Mouse (Mus musculus) midbrain, postnatal 0 days (tissue): Measurements from ENCODE around the gene Aif1. TPM values are rescaled to one million over a fixed set of nuclear protein-coding genes. Genes with fewer than 3 reads are reported as not detected.
A peak's percentile ranks its signal among the peaks of the same experiment; 100 is the strongest.

ENCODE experiments used
- ATAC-seq: fragments of 200-750 bp; cut with Nextera tagmentation; 2 replicates; pipeline ENCODE4 v1.8.0; 2017; ENCODE audit warnings: moderate number of reproducible peaks, mild to moderate bottlenecking, moderate TSS enrichment, moderate library complexity; ENCODE audit not compliant: low FRiP score
- DNase-seq: peaks from one replicate; pipeline ENCODE4 v3.0.0-alpha.2; 2015; ENCODE audit warnings: low spot score
- H3K27ac ChIP-seq: fragments of 300-500 bp; sonication (generic); 2 replicates; pipeline ENCODE4 v1.5.1; 2014; ENCODE audit warnings: low read depth, mild to moderate bottlenecking, low read length, mixed read lengths
- H3K27me3 ChIP-seq: fragments of 300-500 bp; sonication (generic); 2 replicates; pipeline ENCODE4 v1.6.1; 2014; ENCODE audit warnings: low read length, control low read depth, mixed read lengths; ENCODE audit not compliant: insufficient read depth
- H3K36me3 ChIP-seq: fragments of 300-500 bp; sonication (generic); 2 replicates; pipeline ENCODE4 v1.6.1; 2014; ENCODE audit warnings: low read length, control low read depth, mixed read lengths; ENCODE audit not compliant: insufficient read depth
- H3K4me1 ChIP-seq: fragments of 300-500 bp; sonication (generic); 2 replicates; pipeline ENCODE4 v1.6.1; 2014; ENCODE audit warnings: mild to moderate bottlenecking, control low read depth, antibody characterized with exemption, low read length, mixed read lengths; ENCODE audit not compliant: insufficient read depth
- H3K4me2 ChIP-seq: fragments of 300-500 bp; sonication (generic); 2 replicates; pipeline ENCODE4 v1.6.1; 2014; ENCODE audit warnings: low read depth, mild to moderate bottlenecking, low read length, mixed read lengths; ENCODE audit not compliant: poor library complexity, severe bottlenecking
- H3K4me3 ChIP-seq: fragments of 300-500 bp; sonication (generic); 2 replicates; pipeline ENCODE4 v1.5.1; 2014; ENCODE audit warnings: low read depth, mild to moderate bottlenecking, low read length, moderate library complexity
- H3K9ac ChIP-seq: fragments of 300-500 bp; sonication (generic); replicated peaks from 2 replicates; pipeline ENCODE4 v1.6.1; 2014; ENCODE audit warnings: mild to moderate bottlenecking, low read length, moderate library complexity, mixed read lengths; ENCODE audit not compliant: poor library complexity, severe bottlenecking
- H3K9me3 ChIP-seq: fragments of 300-500 bp; sonication (generic); 2 replicates; pipeline ENCODE4 v1.6.1; 2016; ENCODE audit warnings: low read length, control low read depth
- CTCF ChIP-seq: IDR thresholded peaks from 2 replicates; pipeline ENCODE4 v1.5.1; 2016; ENCODE audit warnings: antibody characterized with exemption, mild to moderate bottlenecking
- WGBS: fragments of 180-500 bp; shearing (Covaris S2); extraction: QIAGEN DNeasy Blood & Tissue Kit; methylation state at CpG from one replicate; pipeline ENCODE4 v1.1.7; 2014; 5-methylcytosine and 5-hydroxymethylcytosine counted together
- polyA plus RNA-seq: library from polyadenylated mRNA; unstranded; fragments of >200 nt; fragmentation: Nextera tagmentation; extraction: Ambion mirVana; gene quantifications from 2 replicates; pipeline ENCODE4 v1.2.1, GENCODE M21; 2015
- total RNA-seq: library from RNA; depleted of rRNA; stranded (reverse); fragments of >200 nt; gene quantifications from 2 replicates; pipeline ENCODE4 v1.2.3, GENCODE M21; 2014

The Aif1 gene
- total and polyA plus RNA-seq, 2 experiments from 2014 or later: 4.1 to 9.5 TPM

DNA sequence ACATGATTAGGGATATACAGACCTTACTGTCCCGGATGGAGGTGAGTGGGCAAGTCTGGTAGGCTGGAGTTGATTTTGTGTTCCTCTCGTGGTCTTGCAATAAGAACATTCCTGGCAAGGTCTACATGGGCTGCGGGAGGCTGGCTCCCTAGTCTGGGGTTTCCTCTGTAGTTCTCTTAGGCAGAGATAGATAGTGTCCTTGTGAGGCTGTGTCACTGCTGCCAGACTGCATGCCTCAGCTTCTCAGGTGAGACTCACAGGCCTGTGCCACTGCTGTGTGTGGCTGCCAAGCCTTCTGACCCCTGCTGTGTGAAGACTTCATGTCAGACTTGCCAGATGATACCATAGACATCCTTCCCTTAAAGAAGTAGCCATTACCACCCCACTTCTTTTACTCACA lies 36.6 kb downstream of the Aif1 start:
- DNase-seq (no peak), ATAC-seq (no peak)
- Histone ChIP-seq H3K27ac (no peak overlapping the region), H3K36me3 (peaks cover 57% of the 10 kb centered on the region), H3K4me3 (no peak overlapping the region), H3K27me3 (no peaks in the 10 kb centered on the region), H3K9ac (no peak overlapping the region), H3K4me1 (no peaks in the 10 kb centered on the region), H3K4me2 (no peak overlapping the region), H3K9me3 (no peaks in the 10 kb centered on the region)
- WGBS: 98% methylated on average over 3 of the region's 3 CpGs
- TF ChIP-seq CTCF: no peak

- Histone ChIP-seq H3K4me3 (peak overlapping the region; percentile 63), H3K9ac (peak overlapping the region; percentile 64), H3K36me3 (peaks cover 24% of the 10 kb centered on the region), H3K27me3 (no peaks in the 10 kb centered on the region), H3K27ac (peak overlapping the region; percentile 96), H3K4me2 (peak overlapping the region; percentile 79), H3K4me1 (no peaks in the 10 kb centered on the region), H3K9me3 (no peaks in the 10 kb centered on the region)
- no peak for TF ChIP-seq CTCF
- under 1% methylated on average over 34 of the region's 43 CpGs for WGBS
- DNase-seq: peak; percentile 82
- ATAC-seq: peak; percentile 80
These were observed 40.1 kb downstream of the Aif1 start for GRCm38 (mm10) chr17:35135591-35136320.

DNA sequence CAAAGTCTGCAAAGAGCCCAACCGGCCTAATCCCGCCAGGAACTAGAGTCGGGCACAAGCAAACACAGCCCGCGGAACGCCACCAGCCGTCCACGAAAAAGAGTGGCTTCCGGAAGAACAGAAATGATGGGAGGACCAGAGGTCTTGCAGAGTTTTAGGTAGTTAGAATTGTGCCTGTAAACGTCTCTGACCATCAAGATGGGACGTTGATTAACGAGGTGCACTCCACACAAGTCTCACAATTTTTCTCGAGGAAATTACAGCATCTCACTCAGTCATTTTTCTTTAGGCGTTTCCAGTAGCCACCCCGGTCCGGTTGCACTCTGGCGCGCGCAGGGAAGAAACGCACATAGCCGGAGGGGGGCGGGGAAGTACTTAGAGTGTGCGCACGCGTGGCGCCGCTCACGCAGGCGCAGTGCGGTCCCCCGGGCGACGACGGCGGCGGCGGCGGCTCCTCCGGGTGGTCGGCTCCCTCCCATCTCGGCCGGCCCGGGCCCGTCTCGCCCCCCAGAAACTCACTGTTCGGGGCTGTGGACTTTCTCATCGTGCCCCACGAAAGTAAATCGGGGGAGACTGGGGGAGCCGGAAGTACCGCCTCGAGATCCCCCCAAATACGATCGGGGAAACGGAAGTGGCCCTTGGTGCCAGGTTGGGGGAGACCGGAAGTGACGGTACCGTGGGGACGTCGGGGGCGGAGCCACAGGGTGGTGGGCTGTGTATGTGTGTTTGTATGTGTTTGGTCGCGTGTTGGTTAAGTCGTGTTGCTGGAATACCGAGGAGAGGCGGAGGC lies 40.9 kb downstream of the Aif1 start, which contains the start of gene Bag6:
Bag6 (plus strand) TSS at position 378 of the 790 bp plus-strand sequence.
- H3K4me3 ChIP-seq: peak within 1 kb of the TSS; percentile 63
- DNase-seq (peak; percentile 96), ATAC-seq (peak; percentile 94)
- WGBS: 1% methylated on average over 66 of the region's 66 CpGs
- no peaks in the 10 kb centered on the region for H3K27me3 ChIP-seq
- H3K27ac ChIP-seq: peak within 1 kb of the TSS; percentile 96
- peak within 1 kb of the TSS; percentile 64 for H3K9ac ChIP-seq
- no peaks in the 10 kb centered on the region for H3K9me3 ChIP-seq
- no peaks in the 10 kb centered on the region for H3K4me1 ChIP-seq
- H3K36me3 ChIP-seq: peaks cover 21% of the 10 kb centered on the region
- TF ChIP-seq CTCF: peak; percentile 17
- H3K4me2 ChIP-seq: peak within 1 kb of the TSS; percentile 79

- Histone ChIP-seq H3K27ac (no peak overlapping the region), H3K4me1 (no peaks in the 10 kb centered on the region), H3K4me2 (no peak overlapping the region), H3K27me3 (no peaks in the 10 kb centered on the region), H3K4me3 (no peak overlapping the region), H3K9ac (no peak overlapping the region), H3K9me3 (no peaks in the 10 kb centered on the region), H3K36me3 (peaks cover 10% of the 10 kb centered on the region)
- 87% methylated on average over 7 of the region's 7 CpGs for WGBS
- no peak for DNase-seq
- no peak for ATAC-seq
- no peak for TF ChIP-seq CTCF
These were observed 42.4 kb downstream of the Aif1 start for GRCm38 (mm10) chr17:35133517-35133916.

DNA sequence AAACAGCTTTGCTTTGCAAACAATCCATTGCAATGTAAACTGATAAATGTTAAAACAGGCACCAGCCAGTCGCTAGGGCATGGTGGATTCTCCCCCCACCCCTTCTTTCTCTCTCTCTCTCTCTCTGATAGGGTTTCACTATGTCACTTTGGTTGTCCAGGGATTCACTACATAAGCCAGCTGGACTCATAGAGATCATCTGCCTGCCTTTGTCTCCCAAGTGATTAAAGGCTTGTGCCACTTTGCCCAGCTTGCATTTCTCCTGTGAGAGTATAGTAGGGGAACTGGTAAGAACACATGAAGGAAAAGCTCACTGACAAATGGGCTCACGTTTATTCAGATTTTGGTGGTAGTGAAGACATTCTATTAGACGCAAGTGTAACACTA lies 43.7 kb downstream of the Aif1 start:
- no peaks in the 10 kb centered on the region for H3K27me3 ChIP-seq
- 78% methylated on average over 3 of the region's 3 CpGs for WGBS
- 0 out of 2 replicates have a peak, but pooled peaks cover 7% of the 10 kb centered on the region for H3K36me3 ChIP-seq
- H3K4me2 ChIP-seq: no peak overlapping the region
- no peak overlapping the region for H3K27ac ChIP-seq
- TF ChIP-seq CTCF: no peak
- no peaks in the 10 kb centered on the region for H3K9me3 ChIP-seq
- ATAC-seq (no peak), DNase-seq (no peak)
- no peak overlapping the region for H3K4me3 ChIP-seq
- H3K4me1 ChIP-seq: peaks cover 6% of the 10 kb centered on the region
- no peak overlapping the region for H3K9ac ChIP-seq
